Mouse (Mus musculus) hindbrain, embryonic 13.5 days (tissue): ENCODE results near the gene Dkk3. TPM values are rescaled to one million over a fixed set of nuclear protein-coding genes. Genes with fewer than 3 reads are reported as not detected.
"Not testable (repeated sequence)": the region's sequence is repeated elsewhere in the genome, so short reads cannot be mapped to it uniquely, and the experiment has no call there.

ENCODE experiments used
- ATAC-seq: fragments of 200-750 bp; cut with Nextera tagmentation; 2 replicates; pipeline ENCODE4 v1.8.0; 2017; ENCODE audit warnings: moderate TSS enrichment; ENCODE audit not compliant: low FRiP score
- H3K27ac ChIP-seq: fragments of 300-500 bp; sonication (generic); 2 replicates; pipeline ENCODE4 v1.5.1; 2015; ENCODE audit warnings: inconsistent platforms, mild to moderate bottlenecking, moderate library complexity
- H3K27me3 ChIP-seq: fragments of 300-500 bp; sonication (generic); 2 replicates; pipeline ENCODE4 v1.6.1; 2015; ENCODE audit warnings: mild to moderate bottlenecking, inconsistent platforms
- H3K36me3 ChIP-seq: fragments of 300-500 bp; sonication (generic); 2 replicates; pipeline ENCODE4 v1.6.1; 2015; ENCODE audit warnings: mild to moderate bottlenecking, inconsistent platforms
- H3K4me1 ChIP-seq: fragments of 300-500 bp; sonication (generic); replicated peaks from 2 replicates; pipeline ENCODE4 v1.6.1; 2015; ENCODE audit warnings: inconsistent platforms
- H3K4me2 ChIP-seq: fragments of 300-500 bp; sonication (generic); 2 replicates; pipeline ENCODE4 v1.6.1; 2015; ENCODE audit warnings: inconsistent platforms, mild to moderate bottlenecking, moderate library complexity
- H3K4me3 ChIP-seq: fragments of 300-500 bp; sonication (generic); 2 replicates; pipeline ENCODE4 v1.5.1; 2015; ENCODE audit warnings: mild to moderate bottlenecking, inconsistent platforms
- H3K9ac ChIP-seq: fragments of 300-500 bp; sonication (generic); 2 replicates; pipeline ENCODE4 v1.6.1; 2015; ENCODE audit warnings: mild to moderate bottlenecking, inconsistent platforms
- H3K9me3 ChIP-seq: fragments of 300-500 bp; sonication (generic); 2 replicates; pipeline ENCODE4 v1.6.1; 2016; ENCODE audit warnings: inconsistent platforms
- WGBS: fragments of 180-500 bp; shearing (Covaris S2); methylation state at CpG from one replicate; pipeline ENCODE4 v1.1.7; 2015; 5-methylcytosine and 5-hydroxymethylcytosine counted together
- polyA plus RNA-seq: library from polyadenylated mRNA; unstranded; fragments of >200 nt; fragmentation: Nextera tagmentation; extraction: Ambion mirVana; gene quantifications from 2 replicates; pipeline ENCODE4 v1.2.1, GENCODE M21; 2015

The Dkk3 gene
- polyA plus RNA-seq, 1 experiment from 2014 or later: 33.4 TPM

DNA sequence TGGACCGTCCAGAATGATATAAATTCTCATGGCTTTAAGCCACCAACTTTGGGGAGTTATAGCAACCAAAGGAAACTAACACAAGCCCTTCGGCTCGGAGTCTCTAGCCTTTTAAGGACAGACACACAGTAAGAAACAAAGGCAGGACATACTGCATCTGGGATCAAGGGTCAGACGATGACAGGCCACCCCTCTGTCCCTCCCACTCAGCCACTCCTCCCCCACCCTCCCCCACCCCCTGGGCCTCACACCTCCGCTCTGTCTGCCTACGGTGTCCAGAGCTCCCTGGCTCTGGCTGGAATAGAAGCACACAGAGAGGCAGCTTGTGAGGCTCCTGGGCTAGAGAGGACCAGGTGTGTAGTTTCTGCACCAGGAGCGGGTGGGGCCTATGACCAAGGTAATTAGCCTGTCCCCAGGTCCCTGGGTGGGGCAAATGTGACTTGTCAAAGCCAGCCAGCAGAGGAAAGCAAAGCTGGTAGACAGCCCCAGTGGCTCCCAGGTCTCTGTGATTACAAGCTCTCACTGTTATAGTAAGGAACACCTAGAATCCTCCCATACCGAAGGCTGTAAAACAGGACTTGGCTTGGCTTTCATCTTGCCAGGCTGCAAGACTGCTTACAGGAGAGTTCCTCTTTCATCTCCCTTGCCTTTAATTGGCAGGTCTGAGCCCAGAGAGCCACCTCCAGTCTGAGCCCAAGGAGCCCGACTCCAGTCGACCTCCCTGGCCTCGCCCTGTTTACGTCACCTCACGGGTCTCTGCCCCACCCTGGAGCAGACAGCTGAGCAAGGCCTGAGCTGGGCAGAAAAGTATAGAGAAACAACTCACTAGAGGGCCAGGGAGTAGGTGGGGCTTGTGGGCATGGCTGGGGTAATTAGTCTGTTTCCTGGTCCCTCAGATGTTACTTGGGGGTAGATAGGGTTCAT lies 28.9 kb upstream of the Dkk3 start:
- H3K9ac ChIP-seq: no peak overlapping the region
- H3K4me2 ChIP-seq: no peak overlapping the region
- H3K27ac ChIP-seq: no peak overlapping the region
- WGBS: 77% methylated on average over 13 of the region's 13 CpGs
- no peak overlapping the region for H3K4me3 ChIP-seq
- H3K36me3 ChIP-seq: no peaks in the 10 kb centered on the region
- ATAC-seq: no peak
- 0 out of 2 replicates have a peak, but pooled peaks cover 6% of the 10 kb centered on the region for H3K4me1 ChIP-seq
- no peaks in the 10 kb centered on the region for H3K27me3 ChIP-seq
- H3K9me3 ChIP-seq: no peaks in the 10 kb centered on the region

DNA sequence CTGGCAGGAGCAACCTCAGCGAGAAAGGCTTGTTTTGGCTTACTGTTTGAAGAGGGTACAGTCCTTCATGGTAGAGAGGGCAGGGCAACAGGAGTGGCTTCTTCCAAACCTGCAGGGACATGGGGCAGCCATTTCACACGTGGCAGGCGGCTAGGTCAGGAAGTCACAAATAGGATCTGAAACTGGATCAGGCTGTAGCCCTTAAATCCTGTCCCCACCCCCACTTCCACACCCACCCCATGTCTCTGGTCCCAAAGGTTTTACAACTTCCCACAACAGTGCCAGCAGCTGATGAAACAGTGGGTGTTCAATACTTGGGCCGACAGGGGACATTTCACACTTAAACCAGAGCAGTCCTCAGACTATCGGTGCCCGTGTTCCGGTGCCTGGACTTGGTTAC lies 28.0 kb upstream of the Dkk3 start:
- 94% methylated on average over 7 of the region's 7 CpGs for WGBS
- H3K4me3 ChIP-seq: no peak overlapping the region
- 0 out of 2 replicates have a peak, but pooled peaks cover 6% of the 10 kb centered on the region for H3K4me1 ChIP-seq
- H3K27me3 ChIP-seq: no peaks in the 10 kb centered on the region
- no peaks in the 10 kb centered on the region for H3K9me3 ChIP-seq
- H3K9ac ChIP-seq: no peak overlapping the region
- no peak overlapping the region for H3K4me2 ChIP-seq
- H3K27ac ChIP-seq: no peak overlapping the region
- ATAC-seq: no peak
- no peaks in the 10 kb centered on the region for H3K36me3 ChIP-seq

DNA sequence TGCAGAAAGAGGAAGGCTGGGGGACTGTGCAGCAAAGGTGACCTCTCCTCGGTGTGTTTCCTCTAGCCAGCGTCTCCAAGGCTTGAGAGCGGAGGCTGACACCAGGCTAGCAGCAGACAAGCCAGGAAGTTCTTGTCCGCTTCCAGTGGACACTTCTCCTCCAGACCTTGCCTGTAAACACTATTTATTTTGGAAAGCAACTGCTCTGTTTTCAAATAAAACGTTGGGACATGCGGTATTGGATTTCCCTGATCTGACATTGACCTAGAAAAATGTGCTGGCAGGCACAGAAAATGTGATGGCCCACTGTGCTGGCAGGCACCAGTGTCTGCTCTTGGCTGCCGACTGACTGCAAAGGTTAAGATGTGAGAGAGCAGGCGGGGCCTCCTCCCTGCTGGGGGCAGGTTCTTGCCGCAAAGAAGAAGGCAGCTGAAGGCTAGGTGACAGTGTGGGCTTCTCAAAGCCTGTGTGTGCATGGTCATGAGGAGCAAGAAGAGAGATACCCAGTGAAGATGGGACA lies 26.4 kb upstream of the Dkk3 start:
- Histone ChIP-seq H3K4me2 (no peak overlapping the region), H3K36me3 (no peaks in the 10 kb centered on the region), H3K9ac (no peak overlapping the region), H3K9me3 (no peaks in the 10 kb centered on the region), H3K27ac (no peak overlapping the region), H3K27me3 (no peaks in the 10 kb centered on the region), H3K4me3 (no peak overlapping the region), H3K4me1 (peaks cover 6% of the 10 kb centered on the region; the same call in 1 of the 2 replicates)
- ATAC-seq: no peak
- 73% methylated on average over 9 of the region's 9 CpGs for WGBS

DNA sequence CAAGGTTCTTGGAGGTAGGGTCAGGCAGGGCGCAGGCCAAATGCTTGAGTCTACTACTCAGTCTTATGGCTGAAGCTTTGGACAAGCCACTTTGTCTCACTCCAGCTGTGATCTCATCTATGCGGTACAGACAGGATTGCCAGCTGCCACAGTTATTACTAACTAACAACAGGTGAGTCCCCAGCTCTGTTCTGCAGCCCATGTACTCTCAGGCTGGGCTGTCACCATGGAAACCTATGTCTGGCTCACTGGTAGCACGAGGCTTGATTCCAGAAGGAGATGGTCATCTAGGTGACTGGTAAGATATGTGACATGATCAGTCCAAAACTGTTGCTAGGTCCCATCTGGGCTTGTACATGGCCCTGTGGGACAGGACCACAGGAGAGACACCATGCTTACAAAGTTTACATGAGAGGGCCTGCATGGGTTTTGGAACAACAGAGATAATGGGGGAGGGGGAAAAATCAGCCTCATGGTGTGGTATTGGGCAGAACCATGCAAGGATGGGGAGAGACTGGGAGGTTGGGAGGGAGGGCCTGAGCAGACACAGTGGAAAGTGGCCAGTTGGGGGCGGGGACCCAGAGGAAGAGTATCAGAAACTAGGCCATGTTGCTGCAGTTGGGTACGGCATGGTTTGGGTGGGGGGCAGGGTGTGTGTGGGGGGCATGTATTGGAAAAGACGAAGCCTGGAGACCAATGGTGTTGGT lies 25.8 kb upstream of the Dkk3 start:
- Histone ChIP-seq H3K4me1 (peaks cover 6% of the 10 kb centered on the region), H3K27ac (no peak overlapping the region), H3K4me2 (no peak overlapping the region), H3K9me3 (no peaks in the 10 kb centered on the region), H3K9ac (no peak overlapping the region), H3K36me3 (no peaks in the 10 kb centered on the region), H3K27me3 (no peaks in the 10 kb centered on the region), H3K4me3 (no peak overlapping the region)
- 85% methylated on average over 6 of the region's 6 CpGs for WGBS
- ATAC-seq: no peak

DNA sequence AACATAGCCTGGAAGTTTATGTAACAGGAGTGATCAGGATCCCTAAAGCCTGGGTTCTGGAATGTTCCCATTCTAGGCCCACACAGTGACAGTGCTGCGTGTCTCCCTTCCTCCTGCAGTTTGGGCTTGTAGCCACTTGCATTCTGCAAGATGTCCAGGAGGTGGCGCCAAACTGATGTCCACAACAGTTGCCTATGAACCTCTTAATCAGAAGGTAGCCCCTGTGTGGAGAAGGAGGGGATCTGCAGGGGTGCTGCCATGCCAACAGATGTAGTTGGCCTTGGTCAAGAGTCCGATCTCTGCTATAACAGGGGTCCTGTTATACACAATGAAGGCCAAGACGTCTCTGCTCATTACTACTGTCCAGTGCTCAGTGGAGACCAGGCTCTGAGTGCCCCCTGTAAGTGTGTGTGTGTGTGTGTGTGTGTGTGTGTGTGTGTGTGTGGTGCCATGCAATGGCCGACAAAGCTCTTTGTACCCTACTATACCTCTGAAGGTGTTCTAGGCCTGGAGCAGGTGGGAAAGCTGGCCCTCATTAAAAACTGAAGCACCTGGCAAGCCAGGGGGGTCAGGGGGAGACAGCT lies 24.5 kb upstream of the Dkk3 start:
- Histone ChIP-seq H3K9me3 (no peaks in the 10 kb centered on the region), H3K4me2 (no peak overlapping the region), H3K36me3 (no peaks in the 10 kb centered on the region), H3K4me3 (no peak overlapping the region), H3K27me3 (no peaks in the 10 kb centered on the region), H3K27ac (no peak overlapping the region), H3K9ac (no peak overlapping the region), H3K4me1 (peaks cover 6% of the 10 kb centered on the region)
- peak; percentile 44 for ATAC-seq
- WGBS: 41% methylated on average over 5 of the region's 5 CpGs

DNA sequence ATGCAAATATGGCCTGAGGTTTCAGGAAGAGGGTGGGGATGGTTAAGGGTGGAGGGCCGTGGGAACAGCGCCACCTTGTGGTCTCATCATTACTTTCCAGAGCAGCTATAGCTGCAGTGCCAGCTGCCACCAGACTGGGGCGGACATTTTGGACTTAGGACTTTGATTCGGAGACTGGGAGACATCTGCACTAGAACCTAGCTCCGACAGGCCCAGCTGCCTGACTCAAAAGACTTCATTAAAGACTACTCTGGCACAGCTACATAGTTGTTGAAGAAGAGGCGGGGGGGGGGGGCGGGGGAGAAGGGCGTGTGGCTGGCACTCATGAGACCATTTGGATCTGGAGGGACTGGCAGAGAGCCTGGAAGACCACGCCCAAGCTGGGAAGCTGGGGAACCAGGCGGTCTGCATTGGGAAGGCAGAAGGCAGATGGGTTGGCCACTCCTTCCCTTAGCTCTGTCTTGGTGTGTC lies 21.4 kb upstream of the Dkk3 start:
- Histone ChIP-seq H3K27ac (no peak overlapping the region), H3K4me2 (0 out of 2 replicates have a peak overlapping the region, but pooled peaks have one; percentile 13)
- WGBS: 5% methylated on average over 9 of the region's 10 CpGs

DNA sequence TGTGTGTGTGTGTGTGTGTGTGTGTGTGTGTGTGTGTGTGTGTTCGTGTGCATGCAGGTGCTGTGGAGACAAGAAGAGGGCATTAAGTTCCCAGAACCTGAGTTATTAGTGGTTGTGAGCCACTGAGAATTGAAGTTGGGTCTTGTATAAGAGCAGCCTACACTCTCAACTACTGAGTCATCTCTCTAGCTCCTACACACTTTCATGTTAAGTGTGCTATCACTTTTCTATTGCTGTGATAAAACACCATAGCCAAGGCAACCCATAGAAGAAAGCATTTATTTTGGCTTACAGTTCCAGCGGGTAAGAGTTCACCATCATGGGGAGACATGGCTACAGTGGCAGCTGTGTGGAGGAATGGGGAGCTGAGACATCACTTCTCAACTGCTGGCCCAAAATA lies 17.8 kb upstream of the Dkk3 start:
- Histone ChIP-seq H3K9ac (no peak overlapping the region), H3K27me3 (no peaks in the 10 kb centered on the region), H3K4me1 (no peaks in the 10 kb centered on the region; the same call in none of the 2 replicates), H3K36me3 (no peaks in the 10 kb centered on the region), H3K4me2 (no peak overlapping the region), H3K9me3 (no peaks in the 10 kb centered on the region), H3K27ac (no peak overlapping the region), H3K4me3 (no peak overlapping the region)
- WGBS: 88% methylated on average over 2 of the region's 2 CpGs
- no peak for ATAC-seq

More for the DNA sequence above, 21.4 kb upstream of the Dkk3 start:
- no peak overlapping the region for H3K9ac ChIP-seq
- no peaks in the 10 kb centered on the region for H3K27me3 ChIP-seq
- H3K36me3 ChIP-seq: no peaks in the 10 kb centered on the region
- no peak overlapping the region for H3K4me3 ChIP-seq
- ATAC-seq: peak; percentile 63
- peaks cover 6% of the 10 kb centered on the region for H3K4me1 ChIP-seq
- H3K9me3 ChIP-seq: no peaks in the 10 kb centered on the region

DNA sequence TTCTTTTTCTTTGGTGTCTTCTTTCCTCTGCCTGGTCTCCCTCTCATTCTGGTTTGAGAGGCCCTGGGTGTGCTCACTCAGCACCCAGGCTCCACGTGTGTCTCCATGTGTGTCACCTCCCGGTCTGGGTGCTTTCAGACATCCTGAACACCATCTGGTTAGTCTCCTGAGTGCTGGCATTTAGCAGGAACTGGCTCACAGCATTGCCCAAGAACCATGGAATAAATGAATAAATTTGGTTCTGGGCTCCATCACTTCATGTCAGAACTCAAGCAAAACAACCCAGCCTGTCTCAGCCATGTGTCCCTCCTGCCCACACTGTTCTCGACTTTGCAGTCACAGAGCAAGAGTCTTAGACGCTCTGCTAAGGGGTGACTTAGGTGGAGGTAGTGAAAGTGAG lies 13.8 kb upstream of the Dkk3 start:
- H3K36me3 ChIP-seq: no peaks in the 10 kb centered on the region
- ATAC-seq: no peak
- no peaks in the 10 kb centered on the region for H3K27me3 ChIP-seq
- no peak overlapping the region for H3K4me2 ChIP-seq
- no peak overlapping the region for H3K27ac ChIP-seq
- no peaks in the 10 kb centered on the region for H3K9me3 ChIP-seq
- peaks cover 5% of the 10 kb centered on the region for H3K4me1 ChIP-seq
- H3K9ac ChIP-seq: no peak overlapping the region
- WGBS: 57% methylated on average over 4 of the region's 4 CpGs
- H3K4me3 ChIP-seq: no peak overlapping the region

DNA sequence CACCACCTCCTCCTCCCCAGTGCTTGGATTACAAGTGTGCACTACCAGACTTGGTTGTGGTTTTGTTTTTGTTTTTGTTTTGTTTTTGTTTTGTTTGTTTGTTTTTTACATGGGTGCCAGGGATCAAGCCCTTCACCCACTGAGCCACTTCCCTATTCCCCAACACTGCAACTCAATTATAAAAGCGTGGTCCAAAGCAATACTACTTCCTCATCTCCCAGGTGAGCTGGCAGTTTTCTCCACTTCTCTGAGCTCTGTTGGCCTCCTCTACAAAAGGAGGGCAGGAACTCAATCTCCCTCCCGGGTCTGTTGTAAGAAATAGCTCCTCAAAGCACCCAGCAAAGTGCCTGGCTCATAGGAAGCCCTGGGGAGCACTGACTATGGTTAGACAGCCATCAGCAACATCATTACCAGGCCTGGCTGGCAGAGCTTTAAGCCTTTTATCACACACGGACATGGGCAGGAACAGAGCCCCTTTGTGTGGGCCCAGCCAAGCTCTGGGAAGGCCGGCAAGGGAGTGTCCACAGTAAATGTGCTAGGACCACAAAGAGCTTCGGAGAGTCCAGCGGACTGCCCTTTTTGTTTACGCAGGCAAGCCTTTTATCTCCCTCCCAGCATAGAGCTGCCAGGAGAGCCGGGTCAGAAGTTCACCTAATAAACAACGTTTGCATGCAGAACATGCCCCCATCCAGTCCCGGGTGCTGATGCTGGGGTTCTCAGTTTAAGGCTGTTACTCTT lies 11.3 kb upstream of the Dkk3 start:
- Histone ChIP-seq H3K27ac (peak overlapping the region; percentile 69), H3K4me1 (peaks cover 5% of the 10 kb centered on the region), H3K36me3 (no peaks in the 10 kb centered on the region), H3K27me3 (no peaks in the 10 kb centered on the region), H3K9me3 (no peaks in the 10 kb centered on the region), H3K4me3 (no peak overlapping the region), H3K4me2 (no peak overlapping the region), H3K9ac (no peak overlapping the region)
- peak; percentile 83 for ATAC-seq
- WGBS: 12% methylated on average over 10 of the region's 10 CpGs

DNA sequence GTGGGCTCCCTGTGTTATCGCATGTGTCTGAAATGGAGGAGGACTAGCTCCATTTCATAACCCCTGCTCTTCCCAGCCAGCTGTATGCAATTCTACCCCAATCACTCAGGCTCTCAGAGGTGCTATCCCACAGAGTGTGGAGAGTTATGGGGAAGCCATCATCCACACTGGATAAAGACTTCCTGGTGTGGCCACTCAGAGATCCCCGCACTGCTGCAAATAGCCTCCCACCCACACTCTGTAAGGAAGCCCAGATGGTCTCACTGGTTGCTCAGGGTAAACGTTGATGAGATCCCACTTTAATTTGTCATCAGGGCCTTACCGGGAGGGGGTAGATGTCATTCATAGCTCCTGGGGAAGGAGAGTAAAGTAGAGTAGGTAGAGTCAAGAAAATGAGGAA lies 6.7 kb upstream of the Dkk3 start:
- H3K27ac ChIP-seq: no peak overlapping the region
- H3K9me3 ChIP-seq: no peaks in the 10 kb centered on the region
- H3K4me3 ChIP-seq: no peak overlapping the region
- no peak overlapping the region for H3K9ac ChIP-seq
- 0 out of 2 replicates have a peak, but pooled peaks cover 4% of the 10 kb centered on the region for H3K27me3 ChIP-seq
- no peak overlapping the region for H3K4me2 ChIP-seq
- no peaks in the 10 kb centered on the region for H3K36me3 ChIP-seq
- 76% methylated on average over 4 of the region's 4 CpGs for WGBS
- no peak for ATAC-seq
- peaks cover 5% of the 10 kb centered on the region for H3K4me1 ChIP-seq

DNA sequence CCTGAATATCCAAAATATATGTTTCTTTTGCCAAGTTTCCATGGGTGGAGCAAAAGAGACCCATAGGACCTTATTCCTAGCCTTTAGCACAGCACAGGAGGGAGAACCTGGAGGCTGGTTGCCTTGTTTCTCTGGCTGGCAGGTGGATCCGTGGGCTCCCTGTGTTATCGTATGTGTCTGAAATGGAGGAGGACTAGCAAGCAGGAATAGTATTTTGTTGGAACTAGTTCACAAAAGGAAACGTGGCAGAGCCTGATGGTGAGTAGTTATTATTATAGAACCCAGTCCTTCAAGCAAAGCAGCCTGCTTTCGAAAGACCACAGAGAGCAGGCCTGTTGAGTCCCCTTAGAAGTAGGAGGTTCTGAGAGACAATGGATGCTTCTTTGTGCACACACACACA lies 6.2 kb upstream of the Dkk3 start:
- H3K4me2 ChIP-seq, H3K36me3 ChIP-seq, H3K4me3 ChIP-seq, H3K27me3 ChIP-seq, H3K9ac ChIP-seq, ATAC-seq, H3K27ac ChIP-seq, H3K9me3 ChIP-seq, H3K4me1 ChIP-seq: not testable (repeated sequence)
- WGBS: 95% methylated on average over 4 of the region's 4 CpGs
